Mouse (Mus musculus) left cerebral cortex, adult 11 months (tissue): ENCODE results near the gene Rhbdl1.
A peak's percentile ranks its signal among the peaks of the same experiment; 100 is the strongest.

Experiments
- DNase-seq: peaks from one replicate; pipeline ENCODE4 v3.0.0; 2022; ENCODE audit warnings: low spot score

Rhbdl1 gene

GRCm38 (mm10) chr17:25837076-25837410 is at the start of gene Rhbdl1:
TSS of gene Rhbdl1 (minus strand) at chr17:25837295.
- peak; percentile 81 for DNase-seq

- no peak for DNase-seq
Observed at GRCm38 (mm10) chr17:25886806-25887205, 49.7 kb upstream of the Rhbdl1 start.

- no peak for DNase-seq
Observed at GRCm38 (mm10) chr17:25885636-25886035, 48.5 kb upstream of the Rhbdl1 start.

- no peak for DNase-seq
Observed at GRCm38 (mm10) chr17:25883824-25884223, 46.7 kb upstream of the Rhbdl1 start.

GRCm38 (mm10) chr17:25883268-25883667 is 46.2 kb upstream of the Rhbdl1 start:
- DNase-seq = no peak

- DNase-seq = no peak
Observed at GRCm38 (mm10) chr17:25882306-25882705, 45.2 kb upstream of the Rhbdl1 start.

GRCm38 (mm10) chr17:25881691-25882090 is 44.6 kb upstream of the Rhbdl1 start:
- no peak for DNase-seq

- no peak for DNase-seq
Observed at GRCm38 (mm10) chr17:25880913-25881641, 44.0 kb upstream of the Rhbdl1 start.

- no peak for DNase-seq
Observed at GRCm38 (mm10) chr17:25880196-25880910, 43.3 kb upstream of the Rhbdl1 start, which contains the start of gene Wfikkn1. TSS of gene Wfikkn1 (minus strand) at chr17:25880858.

GRCm38 (mm10) chr17:25879750-25880149 is 42.7 kb upstream of the Rhbdl1 start:
- DNase-seq = no peak

GRCm38 (mm10) chr17:25879261-25879660 is 42.2 kb upstream of the Rhbdl1 start:
- no peak for DNase-seq

GRCm38 (mm10) chr17:25878611-25879180 is 41.6 kb upstream of the Rhbdl1 start:
- DNase-seq = no peak

- DNase-seq = no peak
Observed at GRCm38 (mm10) chr17:25877741-25878610, 40.9 kb upstream of the Rhbdl1 start.

- no peak for DNase-seq
Observed at GRCm38 (mm10) chr17:25877025-25877424, 39.9 kb upstream of the Rhbdl1 start.

GRCm38 (mm10) chr17:25876347-25876915 is 39.3 kb upstream of the Rhbdl1 start:
- no peak for DNase-seq

GRCm38 (mm10) chr17:25875171-25876136 is 38.4 kb upstream of the Rhbdl1 start:
- peak; percentile 85 for DNase-seq

GRCm38 (mm10) chr17:25874721-25875170 is 37.7 kb upstream of the Rhbdl1 start, which contains the start of gene Mettl26:
TSS of gene Mettl26 (plus strand) at chr17:25875074.
- DNase-seq = peak; percentile 94

GRCm38 (mm10) chr17:25874148-25874720 is 37.1 kb upstream of the Rhbdl1 start:
- DNase-seq = no peak

- DNase-seq = no peak
Observed at GRCm38 (mm10) chr17:25873405-25874147, 36.5 kb upstream of the Rhbdl1 start.
